Mouse (Mus musculus): ENCODE measurements around the gene Actn4.

DNA sequence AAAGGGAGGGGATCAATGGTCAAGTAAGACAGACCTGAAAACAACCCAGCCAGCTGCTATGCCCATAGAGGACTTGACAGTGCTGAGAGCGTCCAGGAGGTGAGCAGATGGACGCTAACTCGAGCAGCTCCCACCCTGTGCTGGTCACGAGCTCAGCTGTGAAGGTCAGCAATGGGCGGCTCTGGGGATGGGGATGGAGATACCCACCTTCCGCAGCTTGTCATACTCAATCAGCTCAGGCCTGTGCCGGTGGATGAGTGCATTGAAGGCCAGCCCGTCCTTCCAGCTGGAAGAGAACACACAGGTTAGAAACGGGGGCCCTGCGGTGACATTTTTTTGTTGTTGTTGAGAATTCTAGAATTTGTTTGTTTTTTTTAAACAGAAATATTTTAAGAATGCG, 49.0 kb downstream of the Actn4 start:
- TF ChIP-seq CTCF (IDR thresholded peaks at IDR 0.05; ENCODE audit: insufficient read depth, low read length) (no peak), POLR2A (IDR thresholded peaks at IDR 0.05; ENCODE audit: borderline replicate concordance, extremely low read depth, low read depth, low read length) (no peak)
